8 mouse cellular contexts compared by ENCODE assay signal in the genomic region with DNA sequence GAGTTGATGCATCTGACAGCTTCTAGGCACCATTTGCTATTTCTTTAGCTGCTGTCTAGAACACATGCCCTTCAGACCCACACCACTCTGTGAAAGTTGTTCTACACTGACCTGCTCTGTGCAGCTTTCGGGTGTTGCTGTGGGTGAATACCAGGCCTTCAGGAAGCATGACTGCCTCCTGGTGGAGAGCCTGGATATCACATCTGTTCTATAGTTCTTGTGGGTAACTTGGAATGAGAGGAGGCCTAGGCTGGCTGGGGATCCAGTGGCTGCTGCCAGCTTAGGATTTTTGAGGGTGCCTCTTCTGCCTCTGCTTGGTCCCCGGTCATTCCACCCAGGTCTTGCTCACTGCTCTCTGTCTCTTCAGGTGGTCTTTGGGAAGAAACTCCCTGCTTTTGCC. TPM values are rescaled to one million over a fixed set of nuclear protein-coding genes. Genes with fewer than 3 reads are reported as not detected.
A peak's percentile ranks its signal among the peaks of the same experiment; 100 is the strongest.
DNase-seq lines count a peak whose midpoint lies in the region; ATAC-seq and TF ChIP-seq lines count a peak whose summit lies in the region.
"Had no signal": no experiment of that assay in that cellular context is flagged by ENCODE, and none has a peak within 500 bp of the region (broad histone marks: within the 10 kb centered on the region; RNA-seq: fewer than 3 reads in every experiment).

No protein-coding gene starts in this region.

- H3K36me3 ChIP-seq in midbrain, embryonic 14.5 days (ENCODE audit: control insufficient read depth, insufficient read depth, low read length) = peaks cover 48% of the 10 kb centered on the region
- H3K36me3 ChIP-seq in midbrain, embryonic 15.5 days (replicated peaks) = peaks cover 35% of the 10 kb centered on the region

- ATAC-seq in midbrain, embryonic 14.5 days (ENCODE audit: low FRiP score, low TSS enrichment) = no peak
- no peak for ATAC-seq in midbrain, embryonic 15.5 days (replicated peaks)

- peak; percentile 54 for TF ChIP-seq CTCF in cortical plate, adult 2 months (IDR thresholded peaks at IDR 0.05; ENCODE audit: extremely low read depth, insufficient read depth, low read length)

- H3K27ac ChIP-seq in midbrain, embryonic 14.5 days (replicated peaks; ENCODE audit: low read depth, low read length) = no peak overlapping the region
- H3K27ac ChIP-seq in midbrain, embryonic 15.5 days = no peak overlapping the region
- H3K27ac ChIP-seq in cortical plate, adult 2 months (ENCODE audit: insufficient read depth, low read length) = no peak overlapping the region
- H3K27ac ChIP-seq: heart, embryonic 15.5 days had no signal

- H3K4me2 ChIP-seq in midbrain, embryonic 14.5 days (ENCODE audit: low read length) = no peak overlapping the region
- no peak overlapping the region for H3K4me2 ChIP-seq in midbrain, embryonic 15.5 days
- H3K4me2 ChIP-seq: heart, embryonic 15.5 days had no signal

- no peaks in the 10 kb centered on the region for H3K27me3 ChIP-seq in midbrain, embryonic 14.5 days (ENCODE audit: control insufficient read depth, insufficient read depth, low read length)
- no peaks in the 10 kb centered on the region for H3K27me3 ChIP-seq in midbrain, embryonic 15.5 days (replicated peaks)
- H3K27me3 ChIP-seq: heart, embryonic 15.5 days had no signal

- WGBS in midbrain, embryonic 14.5 days = 58% methylated on average over 2 of the region's 2 CpGs
- 63% methylated on average over 2 of the region's 2 CpGs for WGBS in midbrain, embryonic 15.5 days

- H3K4me3 ChIP-seq in midbrain, embryonic 14.5 days (replicated peaks; ENCODE audit: low read depth, low read length) = no peak overlapping the region
- no peak overlapping the region for H3K4me3 ChIP-seq in midbrain, embryonic 15.5 days
- H3K4me3 ChIP-seq in cortical plate, adult 2 months (ENCODE audit: insufficient read depth, low read length) = no peak overlapping the region
- H3K4me3 ChIP-seq: heart, embryonic 15.5 days had no signal

- TF ChIP-seq POLR2A in cortical plate, adult 2 months (IDR thresholded peaks at IDR 0.05; ENCODE audit: extremely low read depth, insufficient read depth, low read length) = no peak

- no peaks in the 10 kb centered on the region for H3K9me3 ChIP-seq in midbrain, embryonic 14.5 days (ENCODE audit: control insufficient read depth, low read length)
- H3K9me3 ChIP-seq in midbrain, embryonic 15.5 days = no peaks in the 10 kb centered on the region
- H3K9me3 ChIP-seq: heart, embryonic 15.5 days had no signal

- H3K9ac ChIP-seq in midbrain, embryonic 14.5 days (replicated peaks; ENCODE audit: low read length) = no peak overlapping the region
- no peak overlapping the region for H3K9ac ChIP-seq in midbrain, embryonic 15.5 days
- H3K9ac ChIP-seq: heart, embryonic 15.5 days had no signal

- peak; percentile 78 for DNase-seq in midbrain, embryonic 14.5 days
- DNase-seq in T-cell, adult 2 months (ENCODE audit: low spot score) = peak; percentile 73
- peak; percentile 74 to 85 for DNase-seq in heart, postnatal 14 days
- peak; percentile 71 for DNase-seq in liver
- peak; percentile 56 for DNase-seq in retina, postnatal 7 days (ENCODE audit: low read depth, low spot score)

- H3K4me1 ChIP-seq in midbrain, embryonic 14.5 days (ENCODE audit: control insufficient read depth, insufficient read depth, low read length) = peaks cover 4% of the 10 kb centered on the region; the same call in 1 of the 2 replicates
- peaks cover 15% of the 10 kb centered on the region for H3K4me1 ChIP-seq in midbrain, embryonic 15.5 days
- H3K4me1 ChIP-seq in cortical plate, adult 2 months (ENCODE audit: control insufficient read depth, insufficient read depth, low read length) = peaks cover 9% of the 10 kb centered on the region

- intact Hi-C loops in heart, postnatal 14 days (cut with DNase I) = no loop called here

RNA-seq across cellular contexts. Expression of a gene that starts 6.7 kb away (rescaled TPM):
- 22.8 and 24.5 TPM in 2 replicates for polyA plus RNA-seq in midbrain, embryonic 14.5 days (2014; fragmentation: Nextera tagmentation; extraction: Ambion mirVana)
- polyA plus RNA-seq in midbrain, embryonic 15.5 days (2015; fragmentation: Nextera tagmentation; extraction: Ambion mirVana) = 21.9 and 22.9 TPM in 2 replicates
- 53.5 and 53.6 TPM in 2 replicates for polyA plus RNA-seq in cortical plate, adult 2 months (2012; rRNA removed)
- 10 to 100 TPM; 20.2 to 21.6 TPM for total RNA-seq in heart, postnatal 14 days (2021)

RNA-seq across cellular contexts. Expression of a gene that starts 13.6 kb away (rescaled TPM):
- 147 and 169 TPM in 2 replicates for polyA plus RNA-seq in midbrain, embryonic 14.5 days (2014; fragmentation: Nextera tagmentation; extraction: Ambion mirVana)
- polyA plus RNA-seq in midbrain, embryonic 15.5 days (2015; fragmentation: Nextera tagmentation; extraction: Ambion mirVana) = 240 and 255 TPM in 2 replicates
- polyA plus RNA-seq in cortical plate, adult 2 months (2012; rRNA removed) = 177 and 184 TPM in 2 replicates
- under 1 TPM in 1 of 2 experiments, not detected in 1; 0.12 TPM for total RNA-seq in heart, postnatal 14 days (2021)

RNA-seq across cellular contexts. Expression of a gene that starts 17.9 kb away (rescaled TPM):
- not detected in 2 replicates for polyA plus RNA-seq in midbrain, embryonic 14.5 days (2014; fragmentation: Nextera tagmentation; extraction: Ambion mirVana)
- 0.38 and 0.66 TPM in 2 replicates for polyA plus RNA-seq in midbrain, embryonic 15.5 days (2015; fragmentation: Nextera tagmentation; extraction: Ambion mirVana)
- 0.34 and 0.50 TPM in 2 replicates for polyA plus RNA-seq in cortical plate, adult 2 months (2012; rRNA removed)
- total RNA-seq in heart, postnatal 14 days (2021) = not detected

RNA-seq across cellular contexts. Expression of a gene that starts 19.8 kb away (rescaled TPM):
- polyA plus RNA-seq in midbrain, embryonic 14.5 days (2014; fragmentation: Nextera tagmentation; extraction: Ambion mirVana) = 35.9 and 38.3 TPM in 2 replicates
- polyA plus RNA-seq in midbrain, embryonic 15.5 days (2015; fragmentation: Nextera tagmentation; extraction: Ambion mirVana) = 36.2 and 39.2 TPM in 2 replicates
- polyA plus RNA-seq in cortical plate, adult 2 months (2012; rRNA removed) = 21.1 and 21.5 TPM in 2 replicates
- total RNA-seq in heart, postnatal 14 days (2021) = 10 to 100 TPM; 15.9 to 16.2 TPM

RNA-seq across cellular contexts. Expression of a gene that starts 19.8 kb away (rescaled TPM):
- polyA plus RNA-seq in midbrain, embryonic 14.5 days (2014; fragmentation: Nextera tagmentation; extraction: Ambion mirVana) = 1.8 and 1.9 TPM in 2 replicates
- 2.1 and 2.5 TPM in 2 replicates for polyA plus RNA-seq in midbrain, embryonic 15.5 days (2015; fragmentation: Nextera tagmentation; extraction: Ambion mirVana)
- 5.2 and 6.4 TPM in 2 replicates for polyA plus RNA-seq in cortical plate, adult 2 months (2012; rRNA removed)
- total RNA-seq in heart, postnatal 14 days (2021) = 1 to 10 TPM in 1 of 2 experiments, under 1 TPM in 1; 0.96 to 1.0 TPM
